Mouse (Mus musculus): Measurements from ENCODE around the gene Asb11. TPM values are rescaled to one million over a fixed set of nuclear protein-coding genes. Genes with fewer than 3 reads are reported as not detected.

Asb11 gene
- polyA plus RNA-seq (2014; fragmentation: Illumina TruSeq; extraction: RNeasy Lipid Tissue Mini Kit (QIAGEN cat#74804)), result 0.57 TPM

DNA sequence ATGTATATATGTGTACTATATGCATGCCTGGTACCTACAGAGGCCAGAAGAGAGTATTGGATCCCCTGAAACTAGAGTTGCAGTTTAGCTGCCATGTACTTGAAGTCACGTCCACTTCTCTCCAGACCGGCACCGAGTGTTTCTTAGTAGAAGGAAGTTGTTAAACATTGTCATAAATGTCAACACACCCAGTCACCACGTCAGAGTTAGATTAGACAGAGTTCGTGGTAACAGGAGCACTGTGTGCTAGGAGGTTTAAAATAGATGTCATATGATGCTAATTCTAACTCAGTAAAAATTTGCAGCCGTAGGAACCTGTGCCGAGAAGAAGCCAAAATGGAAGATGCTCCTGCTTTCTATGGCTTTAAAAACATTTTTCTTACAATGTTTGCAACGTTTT, at the start of gene Asb11:
Gene Asb11, plus strand, starts transcription at position 286 of the 400 bp plus-strand sequence.

DNA sequence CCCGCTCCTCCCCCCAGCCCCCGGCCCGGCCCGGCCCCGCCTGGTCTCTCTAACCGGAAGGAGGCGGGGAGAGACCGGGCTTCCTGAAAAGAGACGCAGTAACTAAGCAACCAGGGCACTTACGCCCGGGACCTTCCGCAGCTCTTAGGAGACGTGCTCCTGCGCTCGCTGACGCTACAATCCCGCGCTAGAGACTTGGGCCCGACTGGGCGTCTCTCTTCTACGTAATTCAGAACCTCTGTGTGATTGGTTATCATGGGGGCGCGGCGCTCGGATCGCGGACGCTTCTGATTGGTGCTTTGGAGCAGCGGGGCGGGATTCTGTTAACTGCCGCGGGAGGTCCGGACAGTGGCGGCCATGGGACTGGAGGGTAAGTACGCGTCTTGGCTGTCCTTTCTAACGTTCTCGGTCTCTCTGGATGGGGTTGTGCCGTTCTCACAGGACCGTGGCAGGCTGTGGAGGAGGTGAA, 17.3 kb upstream of the Asb11 start, which contains the start of gene Piga:
Gene Piga, plus strand, starts transcription at position 317 of the 469 bp plus-strand sequence.

DNA sequence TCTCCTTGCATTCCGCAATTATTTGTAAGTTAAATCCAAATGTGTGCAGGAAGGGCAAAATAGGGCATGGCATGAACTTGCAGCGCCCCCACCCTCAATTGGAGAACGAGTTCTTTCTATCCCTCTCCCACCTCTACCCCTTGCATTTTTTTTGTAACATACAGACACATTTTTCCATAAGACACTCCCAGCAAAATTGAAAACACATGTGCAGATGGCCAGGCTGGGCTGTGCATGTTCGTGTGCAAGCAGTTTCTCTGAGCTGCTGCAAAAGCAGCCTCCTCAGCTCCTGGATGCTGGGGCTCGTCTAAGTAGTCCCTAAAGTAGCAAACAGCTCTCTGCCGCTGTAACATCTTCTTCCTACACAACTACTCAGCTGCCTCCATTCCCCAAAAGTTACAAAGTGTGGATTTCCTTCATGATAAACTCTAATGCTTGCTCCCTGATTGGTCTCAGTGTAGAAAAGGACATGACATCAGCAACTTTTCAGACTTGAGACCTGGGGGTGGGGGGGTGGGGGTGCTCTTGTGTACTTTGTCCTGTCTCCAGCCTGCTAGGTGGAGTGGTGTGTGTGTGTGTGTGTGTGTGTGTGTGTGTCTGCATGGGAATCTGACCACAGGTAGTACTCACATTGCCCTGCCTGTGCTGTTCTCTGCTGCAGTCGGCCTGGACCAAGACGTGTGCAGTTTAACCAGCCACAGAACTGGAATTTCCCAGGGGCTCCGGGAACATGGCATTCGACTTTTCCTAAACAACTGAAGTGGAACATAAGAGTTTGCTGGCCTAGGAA, 69.1 kb downstream of the Asb11 start, which contains the start of gene Asb9:
Gene Asb9, plus strand, starts transcription at position 619 of the 790 bp plus-strand sequence.

Other genes with a start within 250 kb of the Asb11 start
- gene Bmx, start 178.8 kb upstream of the Asb11 start, polyA plus RNA-seq (2014; fragmentation: Illumina TruSeq; extraction: RNeasy Lipid Tissue Mini Kit (QIAGEN cat#74804)), result 3.2 TPM
- gene Pir, start 167.6 kb upstream of the Asb11 start, polyA plus RNA-seq (2014; fragmentation: Illumina TruSeq; extraction: RNeasy Lipid Tissue Mini Kit (QIAGEN cat#74804)), result 26.2 TPM
- gene Vegfd, start 63.6 kb upstream of the Asb11 start, polyA plus RNA-seq (2014; fragmentation: Illumina TruSeq; extraction: RNeasy Lipid Tissue Mini Kit (QIAGEN cat#74804)), result 12.3 TPM
- 29.2 TPM for gene Piga, start 17.2 kb upstream of the Asb11 start, polyA plus RNA-seq (2014; fragmentation: Illumina TruSeq; extraction: RNeasy Lipid Tissue Mini Kit (QIAGEN cat#74804))
- gene Asb9, start 69.3 kb downstream of the Asb11 start, polyA plus RNA-seq (2014; fragmentation: Illumina TruSeq; extraction: RNeasy Lipid Tissue Mini Kit (QIAGEN cat#74804)), result not detected